8 mouse cellular contexts compared by ENCODE assay signal in genomic region chr11:119022895-119023615, GRCm38 (mm10). TPM values are rescaled to one million over a fixed set of nuclear protein-coding genes. Genes with fewer than 3 reads are reported as not detected.
DNase-seq lines count a peak whose midpoint lies in the region; ATAC-seq and TF ChIP-seq lines count a peak whose summit lies in the region.

Gene Cbx2, plus strand, starts transcription at chr11:119022962.

- WGBS in hindbrain, embryonic 15.5 days: under 1% methylated on average over 81 of the region's 99 CpGs

- peaks cover 48% of the 10 kb centered on the region for H3K4me1 ChIP-seq in hindbrain, embryonic 15.5 days (replicated peaks)

- intact Hi-C loops in gastrocnemius, adult 2 months (cut with DNase I): no loop called here
- intact Hi-C loops in left cerebral cortex, adult 2 months (cut with DNase I): loop anchor here (1.0 to 2.0 kb wide), 2 partner anchors 18 to 24 kb away; no protein-coding TSS in a partner anchor

- H3K9me3 ChIP-seq in hindbrain, embryonic 15.5 days: no peaks in the 10 kb centered on the region

- peak within 1 kb of the TSS; percentile 96 for H3K4me3 ChIP-seq in gastrocnemius, adult 2 months
- peak within 1 kb of the TSS; percentile 79 for H3K4me3 ChIP-seq in hindbrain, embryonic 15.5 days
- peak within 1 kb of the TSS; percentile 82 for H3K4me3 ChIP-seq in left cerebral cortex, adult 2 months

- peak within 1 kb of the TSS; percentile 91 for H3K4me2 ChIP-seq in hindbrain, embryonic 15.5 days

- peaks cover 10% of the 10 kb centered on the region for H3K36me3 ChIP-seq in hindbrain, embryonic 15.5 days

- no peak for TF ChIP-seq CTCF in gastrocnemius, adult 2 months (IDR thresholded peaks at IDR 0.05)
- no peak for TF ChIP-seq CTCF in left cerebral cortex, adult 2 months (IDR thresholded peaks at IDR 0.05)

- H3K9ac ChIP-seq in hindbrain, embryonic 15.5 days: peak within 1 kb of the TSS; percentile 83

- DNase-seq in T-cell, adult 2 months (ENCODE audit: low spot score): peak; percentile 85
- peak; percentile 87 to 93 for DNase-seq in cerebellum, postnatal 14 days
- DNase-seq in gastrocnemius, adult 2 months: peak; percentile 93
- peak; percentile 83 to 89 for DNase-seq in left cerebral cortex, adult 2 months (ENCODE audit: extremely low spot score in 1 of 2, low spot score in 2 of 2)
- peak; percentile 89 to 94 for DNase-seq in lung, postnatal 4 days
- peak; percentile 88 for DNase-seq in right cerebral cortex, adult 18-20 months
- DNase-seq in urinary bladder, postnatal 25 days (ENCODE audit: low spot score): peak; percentile 88

- H3K27me3 ChIP-seq in hindbrain, embryonic 15.5 days: no peaks in the 10 kb centered on the region

- peak within 1 kb of the TSS; percentile 79 for H3K27ac ChIP-seq in gastrocnemius, adult 2 months
- H3K27ac ChIP-seq in hindbrain, embryonic 15.5 days (replicated peaks): peak within 1 kb of the TSS; percentile 85
- H3K27ac ChIP-seq in left cerebral cortex, adult 2 months: peak within 1 kb of the TSS; percentile 71; the same call in 1 of the 2 replicates

- peak; percentile 94 for ATAC-seq in hindbrain, embryonic 15.5 days (ENCODE audit: low FRiP score, low read depth)

RNA-seq across cellular contexts. Expression of gene Cbx2, which starts in this region (rescaled TPM):
- under 1 TPM; 0.69 to 0.95 TPM for total RNA-seq in gastrocnemius, adult 2 months (2021)
- polyA plus RNA-seq in hindbrain, embryonic 15.5 days (2015; fragmentation: Nextera tagmentation; extraction: Ambion mirVana): 15.3 and 17.1 TPM in 2 replicates
- 1 to 10 TPM; 3.2 to 3.4 TPM for total RNA-seq in left cerebral cortex, adult 2 months (2021)

Comparison
In these comparisons a context has a peak if more than half of its experiments do, and no peak if none do; other contexts are left out.
1. Peak in every context shown above with its lines: DNase-seq, ATAC-seq, H3K4me3 ChIP-seq and H3K27ac ChIP-seq.
2. Peak in DNase-seq, H3K4me3 ChIP-seq and H3K27ac ChIP-seq in gastrocnemius, adult 2 months; RNA of the gene not detected or under 1 TPM.